Mouse (Mus musculus) neural tube, embryonic 14.5 days (tissue): ENCODE measurements at regions not wholly inside any gene's neighbourhood (a gene's known extent, or its start where the extent isn't known, plus 50 kb on each side); places are given as distances from the start of the nearest gene placed in this dataset.

Experiments
- ATAC-seq: fragments of 200-750 bp; cut with Nextera tagmentation; 2 replicates; pipeline ENCODE4 v1.8.0; 2017; ENCODE audit warnings: low read depth, mild to moderate bottlenecking, moderate TSS enrichment, moderate library complexity
- H3K27ac ChIP-seq: fragments of 300-500 bp; sonication (generic); 2 replicates; pipeline ENCODE4 v1.5.1; 2014; ENCODE audit warnings: low read depth, mild to moderate bottlenecking, control low read depth, low read length, moderate library complexity, mixed read lengths
- H3K27me3 ChIP-seq: fragments of 300-500 bp; sonication (generic); 2 replicates; pipeline ENCODE4 v1.6.1; 2014; ENCODE audit warnings: low read length; ENCODE audit not compliant: control insufficient read depth, insufficient read depth
- H3K36me3 ChIP-seq: fragments of 300-500 bp; sonication (generic); 2 replicates; pipeline ENCODE4 v1.6.1; 2014; ENCODE audit warnings: low read length, mixed read lengths; ENCODE audit not compliant: control insufficient read depth, insufficient read depth
- H3K4me1 ChIP-seq: fragments of 300-500 bp; sonication (generic); 2 replicates; pipeline ENCODE4 v1.6.1; 2014; ENCODE audit warnings: low read length; ENCODE audit not compliant: control insufficient read depth, insufficient read depth
- H3K4me2 ChIP-seq: fragments of 300-500 bp; sonication (generic); 2 replicates; pipeline ENCODE4 v1.6.1; 2014; ENCODE audit warnings: mild to moderate bottlenecking, low read depth, low read length, control low read depth
- H3K4me3 ChIP-seq: fragments of 300-500 bp; sonication (generic); 2 replicates; pipeline ENCODE4 v1.5.1; 2014; ENCODE audit warnings: low read depth, low read length, control low read depth, mixed read lengths
- H3K9ac ChIP-seq: fragments of 300-500 bp; sonication (generic); replicated peaks from 2 replicates; pipeline ENCODE4 v1.6.1; 2014; ENCODE audit warnings: low read depth, mild to moderate bottlenecking, control low read depth, low read length, mixed read lengths
- H3K9me3 ChIP-seq: fragments of 300-500 bp; sonication (generic); 2 replicates; pipeline ENCODE4 v1.6.1; 2016; ENCODE audit warnings: low read length; ENCODE audit not compliant: control insufficient read depth
- WGBS: fragments of 180-500 bp; shearing (Covaris S2); extraction: QIAGEN DNeasy Blood & Tissue Kit; methylation state at CpG from one replicate; pipeline ENCODE4 v1.1.7; 2014; 5-methylcytosine and 5-hydroxymethylcytosine counted together

DNA sequence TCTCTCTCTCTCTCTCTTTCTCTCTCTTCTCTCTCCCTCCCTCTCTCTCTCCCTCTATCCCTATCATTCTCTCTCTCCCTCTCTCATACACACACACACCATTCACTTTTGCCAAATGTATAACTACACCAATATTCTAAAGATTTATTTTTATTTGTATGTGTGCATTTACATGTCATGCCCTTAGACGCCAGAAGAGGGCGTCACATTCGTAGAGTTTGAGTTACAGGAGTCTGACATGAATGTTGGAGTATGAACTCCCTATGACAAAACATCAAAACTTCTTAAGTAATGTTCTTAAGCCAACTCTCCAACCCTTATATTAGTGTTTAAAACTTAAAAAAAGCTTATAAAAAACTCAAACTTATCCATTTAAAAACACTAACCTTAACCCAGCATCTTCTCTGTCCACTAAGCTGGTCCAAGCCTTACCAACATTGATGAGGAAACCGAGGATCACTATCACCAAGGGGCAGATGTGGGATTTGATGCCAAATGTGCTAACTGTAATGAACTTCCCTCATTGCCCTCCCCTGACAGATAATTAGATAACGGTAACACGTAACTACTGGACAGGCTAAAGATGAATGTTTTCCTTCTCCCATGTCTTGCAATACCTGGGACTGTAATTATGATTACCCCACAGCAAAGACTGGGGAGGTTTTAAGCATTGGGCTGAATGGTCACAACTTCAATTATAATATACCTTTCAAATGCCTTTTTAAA lies 176.7 kb downstream of the Tm2d1 start:
- WGBS = 62% methylated on average over 6 of the region's 6 CpGs
- Histone ChIP-seq H3K9ac (no peak overlapping the region), H3K9me3 (no peaks in the 10 kb centered on the region), H3K36me3 (no peaks in the 10 kb centered on the region), H3K27ac (no peak overlapping the region), H3K4me1 (no peaks in the 10 kb centered on the region), H3K27me3 (no peaks in the 10 kb centered on the region), H3K4me3 (no peak overlapping the region), H3K4me2 (no peak overlapping the region)
- ATAC-seq = no peak

DNA sequence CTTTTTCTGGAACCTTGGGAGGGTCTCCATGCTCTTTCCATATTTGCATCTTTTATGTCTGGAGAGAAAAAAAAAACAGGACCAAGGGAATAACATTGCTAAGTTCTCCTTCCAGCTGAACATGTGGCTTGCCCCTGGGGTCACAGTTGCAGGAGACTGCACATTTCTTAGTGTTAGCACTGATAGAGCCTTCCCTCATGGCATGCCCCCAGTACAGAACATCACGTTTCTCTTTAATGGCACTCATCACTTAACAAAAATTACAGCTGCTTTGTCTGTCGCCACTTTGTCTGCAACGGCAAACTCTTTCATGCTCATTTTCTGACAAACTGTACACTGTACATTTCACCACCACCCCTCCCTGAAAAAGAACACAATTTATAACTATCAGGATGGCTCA lies 180.0 kb downstream of the Tm2d1 start:
- WGBS = 72% methylated on average over 3 of the region's 3 CpGs
- no peak for ATAC-seq
- Histone ChIP-seq H3K4me3 (no peak overlapping the region), H3K4me1 (no peaks in the 10 kb centered on the region), H3K9ac (no peak overlapping the region), H3K36me3 (no peaks in the 10 kb centered on the region), H3K9me3 (no peaks in the 10 kb centered on the region), H3K27me3 (no peaks in the 10 kb centered on the region), H3K4me2 (no peak overlapping the region), H3K27ac (no peak overlapping the region)

DNA sequence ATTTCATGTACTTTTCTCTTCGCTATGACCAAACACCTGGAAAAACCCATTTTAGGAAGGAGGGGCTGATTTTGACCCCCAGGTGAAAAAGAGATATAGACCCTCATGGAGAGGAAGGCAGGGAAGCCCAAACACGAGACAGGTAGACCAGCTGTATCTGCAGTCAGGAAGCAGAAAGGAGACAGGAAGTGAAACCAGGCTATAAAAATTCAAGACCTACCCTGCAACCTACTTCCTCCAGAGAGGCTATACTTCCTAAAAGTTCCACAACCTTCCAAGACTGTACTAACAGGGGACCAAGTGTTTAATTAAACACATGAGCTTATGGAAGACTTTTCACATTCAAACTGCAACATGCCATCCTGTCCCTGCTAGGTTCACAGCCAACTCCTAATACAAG lies 180.9 kb downstream of the Tm2d1 start:
- Histone ChIP-seq H3K9ac (no peak overlapping the region), H3K9me3 (no peaks in the 10 kb centered on the region), H3K27me3 (no peaks in the 10 kb centered on the region), H3K4me1 (no peaks in the 10 kb centered on the region), H3K4me2 (no peak overlapping the region), H3K36me3 (no peaks in the 10 kb centered on the region), H3K27ac (no peak overlapping the region), H3K4me3 (no peak overlapping the region)
- no peak for ATAC-seq
- WGBS = 90% methylated on average over 2 of the region's 2 CpGs

DNA sequence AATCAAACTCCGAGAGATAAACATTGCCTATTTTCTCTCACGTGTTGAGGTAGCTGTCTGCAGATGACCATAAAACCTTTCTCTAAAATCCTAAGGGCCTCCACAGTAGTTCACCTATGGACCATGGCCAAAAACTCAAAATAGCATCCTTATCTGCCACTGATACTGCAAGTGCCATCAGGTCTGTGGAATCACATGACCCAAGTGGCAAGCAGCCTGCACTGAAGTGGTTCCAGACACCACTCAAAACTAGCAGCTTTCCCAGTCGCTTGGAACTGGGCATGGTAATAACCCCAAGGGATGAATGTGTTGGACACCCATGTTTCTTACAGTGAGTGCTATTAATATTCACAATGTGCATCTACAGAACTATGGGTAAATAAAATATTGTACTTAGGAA lies 182.0 kb downstream of the Tm2d1 start:
- H3K27me3 ChIP-seq = no peaks in the 10 kb centered on the region
- 85% methylated on average over 3 of the region's 3 CpGs for WGBS

DNA sequence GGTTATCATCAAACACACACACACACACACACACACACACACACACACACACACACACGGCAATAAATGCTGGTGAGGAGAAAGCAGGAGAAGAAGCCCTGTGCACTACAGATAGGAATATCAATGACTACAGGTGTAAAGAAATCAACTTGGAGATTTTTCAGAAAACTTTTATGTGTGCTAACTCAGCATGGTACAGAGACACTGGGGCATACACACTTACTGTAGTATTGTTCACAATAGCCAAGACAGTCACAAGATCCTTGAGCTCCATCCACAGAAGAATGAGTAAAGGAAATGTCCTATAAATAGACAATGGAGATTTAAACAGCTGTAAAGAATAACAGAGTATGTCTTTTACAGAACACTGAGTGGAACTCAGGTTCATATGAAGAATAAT lies 182.4 kb downstream of the Tm2d1 start:
- Histone ChIP-seq H3K4me3 (no peak overlapping the region), H3K4me1 (no peaks in the 10 kb centered on the region), H3K4me2 (no peak overlapping the region), H3K27me3 (no peaks in the 10 kb centered on the region), H3K27ac (no peak overlapping the region), H3K9me3 (no peaks in the 10 kb centered on the region), H3K9ac (no peak overlapping the region), H3K36me3 (no peaks in the 10 kb centered on the region)
- WGBS = 38% methylated on average over 1 of the region's 1 CpGs
- no peak for ATAC-seq

More for the DNA sequence above, 182.0 kb downstream of the Tm2d1 start:
- Histone ChIP-seq H3K36me3 (no peaks in the 10 kb centered on the region), H3K27ac (no peak overlapping the region), H3K9ac (no peak overlapping the region), H3K4me3 (no peak overlapping the region), H3K4me1 (no peaks in the 10 kb centered on the region), H3K9me3 (no peaks in the 10 kb centered on the region), H3K4me2 (no peak overlapping the region)
- no peak for ATAC-seq

DNA sequence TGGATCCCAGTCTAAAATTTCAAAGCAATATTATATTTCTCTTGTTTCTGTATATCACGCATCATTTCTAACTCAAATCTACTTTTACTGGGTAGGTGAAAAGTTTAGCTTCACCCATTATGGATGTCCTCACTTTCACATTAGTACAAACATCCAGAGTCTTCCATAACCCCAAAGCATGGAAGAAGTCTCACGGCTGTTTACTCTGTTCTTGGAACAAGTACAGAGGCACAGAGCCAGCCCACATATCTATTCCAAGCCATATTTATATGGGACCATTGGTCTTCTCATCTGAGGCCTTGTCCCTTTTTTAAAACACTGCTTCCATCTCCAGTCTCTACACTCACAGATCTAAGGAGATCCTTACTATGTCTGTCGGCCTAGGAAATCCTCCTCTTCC lies 192.8 kb downstream of the Tm2d1 start:
- H3K4me1 ChIP-seq = no peaks in the 10 kb centered on the region
- no peaks in the 10 kb centered on the region for H3K36me3 ChIP-seq
- H3K27ac ChIP-seq = no peak overlapping the region
- no peak for ATAC-seq
- 100% methylated on average over 3 of the region's 3 CpGs for WGBS
- H3K27me3 ChIP-seq = no peaks in the 10 kb centered on the region
- no peaks in the 10 kb centered on the region for H3K9me3 ChIP-seq
- no peak overlapping the region for H3K4me2 ChIP-seq
- H3K9ac ChIP-seq = no peak overlapping the region
- no peak overlapping the region for H3K4me3 ChIP-seq

DNA sequence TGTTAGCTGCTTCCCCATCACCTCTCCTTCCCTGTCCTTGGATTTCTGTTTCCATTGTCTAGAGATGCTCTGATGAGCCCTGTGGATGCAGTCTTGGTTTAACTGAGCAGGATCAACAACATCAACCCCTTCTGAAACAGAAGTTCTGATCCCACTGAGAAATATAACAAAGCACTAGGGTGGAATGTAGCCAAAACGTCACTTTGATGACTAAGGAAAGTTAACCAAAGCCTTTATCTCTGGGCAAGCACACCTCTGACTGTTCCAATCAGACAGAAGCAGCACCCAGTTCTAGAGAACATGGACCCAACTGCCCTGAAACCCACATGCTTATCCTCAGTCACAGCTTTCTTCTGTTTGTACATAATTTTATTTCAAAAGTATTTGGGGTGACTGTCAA lies 193.2 kb downstream of the Tm2d1 start:
- no peaks in the 10 kb centered on the region for H3K4me1 ChIP-seq
- H3K27ac ChIP-seq = no peak overlapping the region
- H3K9ac ChIP-seq = no peak overlapping the region
- WGBS = 71% methylated on average over 1 of the region's 1 CpGs
- ATAC-seq = no peak
- H3K4me3 ChIP-seq = no peak overlapping the region
- H3K36me3 ChIP-seq = no peaks in the 10 kb centered on the region
- no peak overlapping the region for H3K4me2 ChIP-seq
- no peaks in the 10 kb centered on the region for H3K9me3 ChIP-seq
- no peaks in the 10 kb centered on the region for H3K27me3 ChIP-seq

DNA sequence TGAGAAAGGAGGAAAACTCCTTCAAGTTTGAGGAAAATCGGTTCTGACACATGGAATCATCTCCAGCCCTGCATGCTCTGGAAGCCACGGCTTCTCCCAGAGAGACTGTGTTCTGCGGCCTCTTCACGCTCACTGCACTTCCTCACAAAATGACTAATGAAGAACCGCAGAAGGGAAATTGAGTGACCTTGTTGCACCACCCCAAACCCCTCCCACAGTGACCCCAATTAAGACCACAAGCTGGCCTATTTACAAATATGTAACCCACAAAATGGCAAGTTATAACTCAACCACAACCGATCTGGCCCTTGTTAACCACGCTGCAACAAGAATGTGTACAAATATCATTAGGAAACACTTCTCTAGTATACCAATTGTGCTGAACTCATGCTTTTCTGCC lies 194.2 kb downstream of the Tm2d1 start:
- H3K9me3 ChIP-seq = no peaks in the 10 kb centered on the region
- no peaks in the 10 kb centered on the region for H3K27me3 ChIP-seq
- ATAC-seq = no peak
- no peak overlapping the region for H3K27ac ChIP-seq
- whole genome bisulfite sequencing = 86% methylated on average over 7 of the region's 7 CpGs
- no peaks in the 10 kb centered on the region for H3K36me3 ChIP-seq
- no peaks in the 10 kb centered on the region for H3K4me1 ChIP-seq
- H3K4me3 ChIP-seq = no peak overlapping the region
- H3K9ac ChIP-seq = no peak overlapping the region
- H3K4me2 ChIP-seq = no peak overlapping the region

DNA sequence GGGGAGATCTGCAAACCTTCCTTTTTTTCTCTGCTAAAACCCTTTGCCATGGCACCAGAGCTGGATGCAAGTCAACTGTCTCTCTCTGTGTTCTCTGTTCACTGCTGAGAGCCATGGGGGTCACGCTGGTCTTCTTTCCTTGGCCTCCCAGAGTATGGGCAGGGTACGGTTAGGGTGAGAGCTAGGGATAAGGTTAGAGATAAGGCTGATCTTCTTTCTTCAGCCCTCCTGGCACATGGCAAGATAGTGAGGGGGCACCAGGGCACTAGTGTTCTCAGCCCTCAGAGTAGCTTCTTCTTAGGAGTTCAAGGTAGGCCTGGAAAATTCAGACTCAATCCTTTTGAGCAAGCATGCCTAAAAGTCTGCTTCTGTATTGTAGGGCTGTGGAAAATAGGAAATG lies 196.1 kb downstream of the Tm2d1 start:
- Histone ChIP-seq H3K4me3 (no peak overlapping the region), H3K9ac (no peak overlapping the region), H3K27ac (no peak overlapping the region), H3K36me3 (no peaks in the 10 kb centered on the region), H3K4me2 (no peak overlapping the region), H3K4me1 (no peaks in the 10 kb centered on the region), H3K9me3 (no peaks in the 10 kb centered on the region), H3K27me3 (no peaks in the 10 kb centered on the region)
- WGBS = 98% methylated on average over 2 of the region's 2 CpGs
- ATAC-seq = no peak
